Mouse (Mus musculus): Measurements from ENCODE around the gene Tnik. TPM values are rescaled to one million over a fixed set of nuclear protein-coding genes. Genes with fewer than 3 reads are reported as not detected.

Tnik gene
- polyA plus RNA-seq, 1 experiment from 2014 or later = 15.9 TPM

DNA sequence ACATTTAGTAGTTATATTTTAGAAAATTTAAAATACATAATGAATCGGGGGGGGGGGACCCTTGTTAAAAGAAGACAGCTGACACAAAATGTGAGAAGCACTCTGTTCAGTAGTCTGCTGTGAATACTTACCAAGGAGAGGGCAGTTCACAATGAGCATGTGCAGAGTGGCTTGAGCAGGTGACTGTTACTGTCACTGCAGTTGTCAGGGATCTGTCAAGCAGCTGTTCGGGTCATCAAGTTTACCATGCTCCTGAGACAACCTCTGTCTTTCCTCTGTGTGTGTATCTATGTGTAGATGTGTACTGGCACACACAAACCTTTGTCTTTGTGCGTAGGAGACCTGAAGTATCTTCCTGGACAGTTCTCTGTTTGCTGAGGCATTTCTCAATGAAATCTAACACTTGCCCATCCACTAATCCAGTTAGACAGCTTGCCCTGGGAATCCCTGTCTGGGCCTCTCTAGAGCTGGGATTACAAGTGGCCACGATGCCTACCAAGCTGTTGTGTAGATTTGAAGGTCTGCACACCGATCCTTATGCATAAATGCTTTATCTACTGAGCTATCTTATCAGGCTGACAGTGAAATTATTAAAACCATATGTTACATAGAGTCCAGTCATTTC, 154.2 kb downstream of the Tnik start:
- H3K36me3 ChIP-seq (replicated peaks; ENCODE audit: control insufficient read depth, insufficient read depth, low read depth, low read length) = no peaks in the 10 kb centered on the region
- no peak overlapping the region for H3K9ac ChIP-seq (replicated peaks; ENCODE audit: low read length)
- ATAC-seq (replicated peaks; ENCODE audit: insufficient number of reproducible peaks, low FRiP score, low TSS enrichment, low read depth) (no peak), DNase-seq (ENCODE audit: low spot score) (no peak)
- H3K4me3 ChIP-seq (ENCODE audit: low read depth, low read length) = no peak overlapping the region
- H3K4me2 ChIP-seq (ENCODE audit: low read depth, low read length) = no peak overlapping the region
- no peaks in the 10 kb centered on the region; the same call in 1 of the 2 replicates for H3K27me3 ChIP-seq (ENCODE audit: control insufficient read depth, insufficient read depth, low read length)
- H3K4me1 ChIP-seq (ENCODE audit: control insufficient read depth, insufficient read depth, low read length) = no peaks in the 10 kb centered on the region
- H3K27ac ChIP-seq (replicated peaks; ENCODE audit: low read depth, low read length) = no peak overlapping the region
- 80% methylated on average over 5 of the region's 5 CpGs for WGBS
- H3K9me3 ChIP-seq (replicated peaks; ENCODE audit: control insufficient read depth, low read length) = no peaks in the 10 kb centered on the region

- DNase-seq (ENCODE audit: low spot score) = no peak
- 79% methylated on average over 6 of the region's 6 CpGs for WGBS
- no peaks in the 10 kb centered on the region for H3K9me3 ChIP-seq (replicated peaks; ENCODE audit: control insufficient read depth, low read length)
- no peaks in the 10 kb centered on the region; the same call in 1 of the 2 replicates for H3K27me3 ChIP-seq (ENCODE audit: control insufficient read depth, insufficient read depth, low read length)
- no peak overlapping the region for H3K4me2 ChIP-seq (ENCODE audit: low read depth, low read length)
- no peak for ATAC-seq (replicated peaks; ENCODE audit: insufficient number of reproducible peaks, low FRiP score, low TSS enrichment, low read depth)
- H3K4me1 ChIP-seq (ENCODE audit: control insufficient read depth, insufficient read depth, low read length) = no peaks in the 10 kb centered on the region
- H3K36me3 ChIP-seq (replicated peaks; ENCODE audit: control insufficient read depth, insufficient read depth, low read depth, low read length) = no peaks in the 10 kb centered on the region
- H3K9ac ChIP-seq (replicated peaks; ENCODE audit: low read length) = no peak overlapping the region
- no peak overlapping the region for H3K27ac ChIP-seq (replicated peaks; ENCODE audit: low read depth, low read length)
- no peak overlapping the region for H3K4me3 ChIP-seq (ENCODE audit: low read depth, low read length)
Observed at GRCm38 (mm10) chr3:28420194-28420593, 157.2 kb downstream of the Tnik start.

DNA sequence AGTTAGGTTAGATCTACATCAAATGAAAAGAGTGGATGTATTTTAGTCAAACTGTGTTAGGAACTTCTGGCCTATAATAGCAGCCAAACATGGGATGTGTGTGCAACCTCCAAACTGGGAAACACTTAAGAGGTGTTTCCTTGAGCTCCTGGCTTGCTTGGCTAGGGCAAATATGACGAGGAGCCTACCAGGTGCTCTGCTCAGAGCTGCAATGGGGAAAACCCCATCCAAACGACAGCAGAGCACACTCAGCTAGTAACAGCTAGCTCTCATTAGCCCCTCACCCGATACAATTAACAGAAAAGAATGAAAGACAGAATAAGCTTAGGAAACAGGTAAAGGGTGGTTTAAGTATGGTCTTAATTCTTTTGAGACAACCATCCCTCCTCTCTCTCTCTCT, 157.7 kb downstream of the Tnik start:
- Histone ChIP-seq H3K9me3 (replicated peaks; ENCODE audit: control insufficient read depth, low read length) (no peaks in the 10 kb centered on the region), H3K27me3 (ENCODE audit: control insufficient read depth, insufficient read depth, low read length) (no peaks in the 10 kb centered on the region; the same call in 1 of the 2 replicates), H3K4me1 (ENCODE audit: control insufficient read depth, insufficient read depth, low read length) (no peaks in the 10 kb centered on the region), H3K36me3 (replicated peaks; ENCODE audit: control insufficient read depth, insufficient read depth, low read depth, low read length) (no peaks in the 10 kb centered on the region), H3K4me3 (ENCODE audit: low read depth, low read length) (no peak overlapping the region), H3K27ac (replicated peaks; ENCODE audit: low read depth, low read length) (no peak overlapping the region), H3K9ac (replicated peaks; ENCODE audit: low read length) (no peak overlapping the region), H3K4me2 (ENCODE audit: low read depth, low read length) (no peak overlapping the region)
- no peak for DNase-seq (ENCODE audit: low spot score)
- WGBS = 63% methylated on average over 3 of the region's 3 CpGs
- ATAC-seq (replicated peaks; ENCODE audit: insufficient number of reproducible peaks, low FRiP score, low TSS enrichment, low read depth) = no peak

GRCm38 (mm10) chr3:28421798-28422197, 158.8 kb downstream of the Tnik start:
- Histone ChIP-seq H3K4me3 (ENCODE audit: low read depth, low read length) (no peak overlapping the region), H3K9me3 (replicated peaks; ENCODE audit: control insufficient read depth, low read length) (no peaks in the 10 kb centered on the region), H3K4me2 (ENCODE audit: low read depth, low read length) (no peak overlapping the region), H3K27ac (replicated peaks; ENCODE audit: low read depth, low read length) (no peak overlapping the region), H3K4me1 (ENCODE audit: control insufficient read depth, insufficient read depth, low read length) (no peaks in the 10 kb centered on the region), H3K27me3 (ENCODE audit: control insufficient read depth, insufficient read depth, low read length) (no peaks in the 10 kb centered on the region; the same call in 1 of the 2 replicates), H3K36me3 (replicated peaks; ENCODE audit: control insufficient read depth, insufficient read depth, low read depth, low read length) (no peaks in the 10 kb centered on the region), H3K9ac (replicated peaks; ENCODE audit: low read length) (no peak overlapping the region)
- ATAC-seq (replicated peaks; ENCODE audit: insufficient number of reproducible peaks, low FRiP score, low TSS enrichment, low read depth) (no peak), DNase-seq (ENCODE audit: low spot score) (no peak)
- WGBS = 81% methylated on average over 6 of the region's 6 CpGs

- Histone ChIP-seq H3K27me3 (ENCODE audit: control insufficient read depth, insufficient read depth, low read length) (no peaks in the 10 kb centered on the region; the same call in 1 of the 2 replicates), H3K4me2 (ENCODE audit: low read depth, low read length) (no peak overlapping the region), H3K4me1 (ENCODE audit: control insufficient read depth, insufficient read depth, low read length) (no peaks in the 10 kb centered on the region), H3K27ac (replicated peaks; ENCODE audit: low read depth, low read length) (no peak overlapping the region), H3K4me3 (ENCODE audit: low read depth, low read length) (no peak overlapping the region), H3K9ac (replicated peaks; ENCODE audit: low read length) (no peak overlapping the region), H3K36me3 (replicated peaks; ENCODE audit: control insufficient read depth, insufficient read depth, low read depth, low read length) (no peaks in the 10 kb centered on the region), H3K9me3 (replicated peaks; ENCODE audit: control insufficient read depth, low read length) (no peaks in the 10 kb centered on the region)
- ATAC-seq (replicated peaks; ENCODE audit: insufficient number of reproducible peaks, low FRiP score, low TSS enrichment, low read depth) (no peak), DNase-seq (ENCODE audit: low spot score) (no peak)
- 78% methylated on average over 1 of the region's 1 CpGs for WGBS
Observed at GRCm38 (mm10) chr3:28422221-28422620, 159.2 kb downstream of the Tnik start.

- no peak for ATAC-seq (replicated peaks; ENCODE audit: insufficient number of reproducible peaks, low FRiP score, low TSS enrichment, low read depth)
- Histone ChIP-seq H3K4me1 (ENCODE audit: control insufficient read depth, insufficient read depth, low read length) (no peaks in the 10 kb centered on the region), H3K27ac (replicated peaks; ENCODE audit: low read depth, low read length) (no peak overlapping the region), H3K9ac (replicated peaks; ENCODE audit: low read length) (no peak overlapping the region), H3K36me3 (replicated peaks; ENCODE audit: control insufficient read depth, insufficient read depth, low read depth, low read length) (no peaks in the 10 kb centered on the region), H3K9me3 (replicated peaks; ENCODE audit: control insufficient read depth, low read length) (no peaks in the 10 kb centered on the region), H3K27me3 (ENCODE audit: control insufficient read depth, insufficient read depth, low read length) (no peaks in the 10 kb centered on the region; the same call in 1 of the 2 replicates), H3K4me3 (ENCODE audit: low read depth, low read length) (no peak overlapping the region), H3K4me2 (ENCODE audit: low read depth, low read length) (no peak overlapping the region)
- no peak for DNase-seq (ENCODE audit: low spot score)
- WGBS = 85% methylated on average over 6 of the region's 6 CpGs
Observed at GRCm38 (mm10) chr3:28425911-28426310, 162.9 kb downstream of the Tnik start.

DNA sequence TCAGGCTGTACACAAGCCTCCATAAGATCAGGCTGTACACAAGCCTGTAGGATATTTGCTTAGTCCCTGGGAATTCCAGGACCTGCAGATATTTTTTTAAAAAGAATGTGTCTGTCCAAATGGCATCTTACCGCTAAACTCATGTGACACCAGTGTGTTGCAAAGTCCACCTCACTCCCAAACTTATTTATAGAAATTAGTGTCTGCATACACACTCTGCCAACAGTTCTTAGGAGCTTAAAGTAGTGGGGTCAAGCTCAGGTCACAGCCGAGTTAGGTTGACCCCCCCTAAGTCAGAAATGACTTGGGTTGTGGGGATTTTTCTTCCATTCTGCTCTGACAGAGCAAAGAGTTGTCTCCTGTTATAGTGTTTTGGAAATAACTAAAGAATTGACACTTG, 168.4 kb downstream of the Tnik start:
- no peak for ATAC-seq (replicated peaks; ENCODE audit: insufficient number of reproducible peaks, low FRiP score, low TSS enrichment, low read depth)

DNA sequence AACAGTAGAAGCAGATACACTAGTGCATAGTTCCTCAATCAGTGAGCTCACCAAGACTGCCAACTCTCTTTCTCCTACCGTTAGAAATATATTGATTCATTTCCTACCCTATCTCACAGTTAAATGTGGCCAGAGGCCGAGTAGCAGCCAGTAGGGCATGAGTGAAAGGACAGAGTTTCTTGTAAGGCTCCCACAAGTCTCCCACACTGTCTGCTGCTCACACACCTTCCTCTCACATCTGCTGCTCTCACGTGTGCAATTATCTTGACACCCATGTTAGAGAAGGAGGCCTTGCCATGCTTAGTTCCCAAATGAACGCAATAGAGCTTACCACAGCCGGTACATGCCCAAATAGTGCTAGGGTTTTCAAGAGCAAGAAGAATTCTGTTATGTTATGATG, 169.3 kb downstream of the Tnik start:
- ATAC-seq (replicated peaks; ENCODE audit: insufficient number of reproducible peaks, low FRiP score, low TSS enrichment, low read depth) (no peak), DNase-seq (ENCODE audit: low spot score) (no peak)
- H3K4me1 ChIP-seq (ENCODE audit: control insufficient read depth, insufficient read depth, low read length) = no peaks in the 10 kb centered on the region
- WGBS = 90% methylated on average over 5 of the region's 5 CpGs
- no peak overlapping the region for H3K4me2 ChIP-seq (ENCODE audit: low read depth, low read length)
- H3K9me3 ChIP-seq (replicated peaks; ENCODE audit: control insufficient read depth, low read length) = no peaks in the 10 kb centered on the region
- no peak overlapping the region for H3K9ac ChIP-seq (replicated peaks; ENCODE audit: low read length)
- no peak overlapping the region for H3K4me3 ChIP-seq (ENCODE audit: low read depth, low read length)
- no peaks in the 10 kb centered on the region for H3K27me3 ChIP-seq (ENCODE audit: control insufficient read depth, insufficient read depth, low read length)
- H3K36me3 ChIP-seq (replicated peaks; ENCODE audit: control insufficient read depth, insufficient read depth, low read depth, low read length) = no peaks in the 10 kb centered on the region
- no peak overlapping the region for H3K27ac ChIP-seq (replicated peaks; ENCODE audit: low read depth, low read length)

More for the DNA sequence above, 168.4 kb downstream of the Tnik start:
- no peak overlapping the region for H3K27ac ChIP-seq (replicated peaks; ENCODE audit: low read depth, low read length)
- no peak overlapping the region for H3K4me2 ChIP-seq (ENCODE audit: low read depth, low read length)
- no peak overlapping the region for H3K4me3 ChIP-seq (ENCODE audit: low read depth, low read length)
- 81% methylated on average over 2 of the region's 2 CpGs for WGBS
- no peaks in the 10 kb centered on the region for H3K4me1 ChIP-seq (ENCODE audit: control insufficient read depth, insufficient read depth, low read length)
- no peaks in the 10 kb centered on the region for H3K36me3 ChIP-seq (replicated peaks; ENCODE audit: control insufficient read depth, insufficient read depth, low read depth, low read length)
- no peak for DNase-seq (ENCODE audit: low spot score)
- no peaks in the 10 kb centered on the region for H3K27me3 ChIP-seq (ENCODE audit: control insufficient read depth, insufficient read depth, low read length)
- H3K9me3 ChIP-seq (replicated peaks; ENCODE audit: control insufficient read depth, low read length) = no peaks in the 10 kb centered on the region
- H3K9ac ChIP-seq (replicated peaks; ENCODE audit: low read length) = no peak overlapping the region

All from embryonic facial prominence, embryonic 11.5 days (tissue).